Mouse (Mus musculus): ENCODE measurements around the gene Arap1. TPM values are rescaled to one million over a fixed set of nuclear protein-coding genes. Genes with fewer than 3 reads are reported as not detected.

Arap1 gene
- polyA plus RNA-seq, 1 experiment from 2014 or later, result 31.2 TPM

DNA sequence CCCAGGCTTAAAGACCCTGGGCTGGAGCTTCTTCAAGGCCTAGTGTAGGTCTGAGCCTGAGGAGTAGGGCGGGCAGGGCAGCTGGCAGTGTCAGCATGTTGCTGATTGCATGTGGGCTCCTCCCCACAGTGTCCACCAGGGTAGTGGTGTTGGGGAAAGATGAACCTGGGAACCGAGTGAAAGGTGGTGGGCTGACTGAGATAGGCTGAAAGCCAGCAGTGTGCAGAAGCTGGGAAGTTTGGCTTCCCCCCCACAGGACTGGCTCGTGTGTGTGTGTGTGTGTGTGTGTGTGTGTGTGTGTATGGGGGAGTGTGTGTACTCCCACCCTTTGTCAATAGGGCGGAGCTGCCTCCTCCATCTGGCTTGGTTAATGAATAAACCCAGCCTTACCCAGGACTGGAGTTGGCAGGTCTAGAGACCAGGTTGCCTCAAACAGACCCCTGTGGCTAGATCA lies 24.7 kb upstream of the Arap1 start:
- Histone ChIP-seq H3K4me3 (ENCODE audit: low read depth, low read length) (peak overlapping the region; percentile 86), H3K9ac (ENCODE audit: low read depth, low read length) (0 out of 2 replicates have a peak overlapping the region, but pooled peaks have one; percentile 34), H3K36me3 (ENCODE audit: control insufficient read depth, insufficient read depth) (peaks cover 5% of the 10 kb centered on the region; the same call in 1 of the 2 replicates), H3K27ac (ENCODE audit: low read depth, low read length) (peak overlapping the region; percentile 46), H3K27me3 (replicated peaks; ENCODE audit: control insufficient read depth, insufficient read depth, low read length) (no peaks in the 10 kb centered on the region), H3K9me3 (ENCODE audit: control insufficient read depth) (no peaks in the 10 kb centered on the region), H3K4me1 (replicated peaks; ENCODE audit: control insufficient read depth, insufficient read depth, low read length) (peaks cover 16% of the 10 kb centered on the region; the same call in 1 of the 2 replicates), H3K4me2 (replicated peaks; ENCODE audit: low read depth) (peak overlapping the region; percentile 90)
- 44% methylated on average over 4 of the region's 4 CpGs for WGBS
- peak; percentile 46 for TF ChIP-seq CTCF (IDR thresholded peaks at IDR 0.05; ENCODE audit: low read depth)
- peak; percentile 46 for ATAC-seq

DNA sequence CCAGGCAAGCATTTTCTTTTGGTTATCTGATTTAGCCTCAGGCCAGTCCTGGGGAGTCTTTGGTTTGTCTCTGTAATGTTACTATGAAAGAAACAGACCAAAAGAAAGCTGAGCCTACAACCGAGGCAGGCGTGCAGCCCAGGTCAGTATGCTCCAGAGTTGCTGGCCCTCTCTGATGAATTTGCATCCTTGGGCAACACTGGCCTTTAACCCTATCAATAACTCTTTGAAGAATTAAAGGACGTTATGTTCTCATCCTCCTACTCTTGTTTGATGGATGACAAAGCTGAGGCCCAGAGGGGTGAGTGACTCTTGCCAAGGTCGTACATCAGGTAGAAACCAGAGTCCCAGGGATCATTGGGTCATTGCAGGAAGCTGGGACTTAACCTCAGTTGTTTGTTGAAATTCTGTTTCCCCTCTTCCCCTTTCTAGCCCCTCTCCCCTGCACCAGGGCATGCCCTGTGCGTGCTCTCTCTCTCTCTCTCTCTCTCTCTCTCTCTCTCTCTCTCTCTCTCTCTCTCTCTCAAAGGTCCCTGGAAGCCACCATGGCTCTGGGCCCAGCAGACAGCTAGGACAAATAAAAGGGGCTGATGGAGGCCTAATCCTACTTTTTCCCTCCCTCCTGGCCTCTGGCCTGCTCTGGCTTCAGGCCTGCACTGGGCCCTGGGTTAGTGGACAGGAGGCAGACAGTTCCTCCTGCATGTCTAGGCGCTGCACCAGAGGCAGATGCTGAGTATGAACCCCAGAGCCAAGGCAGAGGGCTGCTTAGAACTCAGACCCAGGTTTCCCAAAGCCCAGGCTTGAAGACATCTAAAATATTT lies 23.5 kb upstream of the Arap1 start:
- H3K27ac ChIP-seq (ENCODE audit: low read depth, low read length), result no peak overlapping the region
- TF ChIP-seq CTCF (IDR thresholded peaks at IDR 0.05; ENCODE audit: low read depth), result no peak
- WGBS, result 49% methylated on average over 6 of the region's 6 CpGs
- H3K9me3 ChIP-seq (ENCODE audit: control insufficient read depth), result no peaks in the 10 kb centered on the region
- peaks cover 5% of the 10 kb centered on the region; the same call in 1 of the 2 replicates for H3K36me3 ChIP-seq (ENCODE audit: control insufficient read depth, insufficient read depth)
- H3K9ac ChIP-seq (ENCODE audit: low read depth, low read length), result no peak overlapping the region
- ATAC-seq, result no peak
- H3K4me2 ChIP-seq (replicated peaks; ENCODE audit: low read depth), result peak overlapping the region; percentile 90
- H3K4me3 ChIP-seq (ENCODE audit: low read depth, low read length), result no peak overlapping the region
- peaks cover 16% of the 10 kb centered on the region; the same call in 1 of the 2 replicates for H3K4me1 ChIP-seq (replicated peaks; ENCODE audit: control insufficient read depth, insufficient read depth, low read length)
- no peaks in the 10 kb centered on the region for H3K27me3 ChIP-seq (replicated peaks; ENCODE audit: control insufficient read depth, insufficient read depth, low read length)

DNA sequence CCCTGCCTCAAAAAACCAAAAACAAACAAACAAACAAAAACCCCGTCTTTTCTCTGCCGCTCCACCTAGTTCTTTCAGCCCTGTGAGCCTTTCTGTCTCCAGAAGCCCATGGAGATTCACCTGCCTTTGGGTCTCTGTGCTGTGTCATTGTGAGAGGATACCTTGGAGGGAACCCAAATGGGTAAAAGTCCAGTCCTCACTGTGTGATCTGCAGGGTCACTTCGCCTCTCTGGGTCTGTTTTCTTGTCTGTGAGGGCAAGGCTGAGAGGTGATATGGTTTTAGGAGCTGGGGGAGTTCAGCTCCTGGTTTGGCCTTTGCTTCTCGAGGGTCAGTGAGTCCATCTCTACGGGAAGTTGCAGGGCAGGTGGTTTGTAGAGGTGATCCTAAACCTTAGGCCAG lies 21.9 kb upstream of the Arap1 start:
- Histone ChIP-seq H3K9ac (ENCODE audit: low read depth, low read length) (no peak overlapping the region), H3K27ac (ENCODE audit: low read depth, low read length) (peak overlapping the region; percentile 35; the same call in 1 of the 2 replicates), H3K4me1 (replicated peaks; ENCODE audit: control insufficient read depth, insufficient read depth, low read length) (peaks cover 12% of the 10 kb centered on the region; the same call in 1 of the 2 replicates), H3K4me2 (replicated peaks; ENCODE audit: low read depth) (peak overlapping the region; percentile 13; the same call in 1 of the 2 replicates), H3K9me3 (ENCODE audit: control insufficient read depth) (no peaks in the 10 kb centered on the region), H3K4me3 (ENCODE audit: low read depth, low read length) (no peak overlapping the region), H3K36me3 (ENCODE audit: control insufficient read depth, insufficient read depth) (peaks cover 8% of the 10 kb centered on the region; the same call in 1 of the 2 replicates), H3K27me3 (replicated peaks; ENCODE audit: control insufficient read depth, insufficient read depth, low read length) (no peaks in the 10 kb centered on the region)
- no peak for ATAC-seq
- TF ChIP-seq CTCF (IDR thresholded peaks at IDR 0.05; ENCODE audit: low read depth), result no peak
- WGBS, result 62% methylated on average over 5 of the region's 5 CpGs

DNA sequence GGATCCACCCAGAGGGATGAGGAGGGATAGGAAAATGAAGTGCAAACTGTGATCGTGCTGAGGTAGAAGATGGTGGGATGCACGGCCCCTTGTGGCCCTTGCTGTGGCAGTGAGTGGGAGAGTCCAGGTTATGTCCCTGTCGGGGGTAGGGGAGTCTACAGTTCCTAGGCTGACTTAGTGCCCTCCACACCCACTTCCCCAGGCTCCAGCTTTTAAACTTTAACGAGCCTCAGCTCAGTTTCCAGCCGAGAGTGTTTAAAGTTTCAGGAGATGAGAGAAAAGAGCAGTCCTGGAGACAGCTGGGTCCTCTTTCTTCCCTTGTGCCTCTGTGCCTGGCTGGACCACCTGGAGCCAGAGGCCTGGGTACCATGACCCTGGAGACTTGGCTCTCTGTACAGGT lies 20.6 kb upstream of the Arap1 start:
- Histone ChIP-seq H3K4me1 (replicated peaks; ENCODE audit: control insufficient read depth, insufficient read depth, low read length) (peaks cover 12% of the 10 kb centered on the region; the same call in 1 of the 2 replicates), H3K4me3 (ENCODE audit: low read depth, low read length) (no peak overlapping the region), H3K4me2 (replicated peaks; ENCODE audit: low read depth) (no peak overlapping the region), H3K9ac (ENCODE audit: low read depth, low read length) (no peak overlapping the region), H3K9me3 (ENCODE audit: control insufficient read depth) (no peaks in the 10 kb centered on the region), H3K27ac (ENCODE audit: low read depth, low read length) (no peak overlapping the region), H3K27me3 (replicated peaks; ENCODE audit: control insufficient read depth, insufficient read depth, low read length) (no peaks in the 10 kb centered on the region), H3K36me3 (ENCODE audit: control insufficient read depth, insufficient read depth) (peaks cover 8% of the 10 kb centered on the region; the same call in 1 of the 2 replicates)
- 40% methylated on average over 5 of the region's 5 CpGs for WGBS
- ATAC-seq, result no peak
- no peak for TF ChIP-seq CTCF (IDR thresholded peaks at IDR 0.05; ENCODE audit: low read depth)

DNA sequence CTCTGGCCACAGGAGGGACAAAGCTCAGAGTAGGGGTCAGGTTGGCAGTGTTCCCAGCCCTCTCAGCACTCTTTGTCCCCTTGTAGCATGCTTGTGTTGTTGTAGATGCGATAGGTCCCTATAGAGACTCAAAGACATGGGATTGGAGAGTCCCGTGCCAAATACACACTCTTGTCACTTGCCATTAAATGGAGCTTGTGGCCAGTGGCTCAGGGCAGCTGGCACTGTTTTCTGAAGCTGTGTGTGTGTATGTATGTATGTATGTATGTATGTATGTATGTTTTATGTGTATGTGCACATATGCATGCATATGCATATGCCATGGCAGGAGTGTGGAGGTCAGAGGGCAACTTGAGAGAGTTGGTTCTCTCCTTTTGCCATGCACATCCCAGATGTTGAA lies 20.1 kb upstream of the Arap1 start:
- Histone ChIP-seq H3K9ac (ENCODE audit: low read depth, low read length) (no peak overlapping the region), H3K27ac (ENCODE audit: low read depth, low read length) (no peak overlapping the region), H3K4me1 (replicated peaks; ENCODE audit: control insufficient read depth, insufficient read depth, low read length) (peaks cover 12% of the 10 kb centered on the region; the same call in 1 of the 2 replicates), H3K27me3 (replicated peaks; ENCODE audit: control insufficient read depth, insufficient read depth, low read length) (no peaks in the 10 kb centered on the region), H3K4me2 (replicated peaks; ENCODE audit: low read depth) (no peak overlapping the region), H3K9me3 (ENCODE audit: control insufficient read depth) (no peaks in the 10 kb centered on the region), H3K36me3 (ENCODE audit: control insufficient read depth, insufficient read depth) (peaks cover 8% of the 10 kb centered on the region; the same call in 1 of the 2 replicates), H3K4me3 (ENCODE audit: low read depth, low read length) (no peak overlapping the region)
- no peak for TF ChIP-seq CTCF (IDR thresholded peaks at IDR 0.05; ENCODE audit: low read depth)
- ATAC-seq, result no peak
- 89% methylated on average over 2 of the region's 2 CpGs for WGBS

DNA sequence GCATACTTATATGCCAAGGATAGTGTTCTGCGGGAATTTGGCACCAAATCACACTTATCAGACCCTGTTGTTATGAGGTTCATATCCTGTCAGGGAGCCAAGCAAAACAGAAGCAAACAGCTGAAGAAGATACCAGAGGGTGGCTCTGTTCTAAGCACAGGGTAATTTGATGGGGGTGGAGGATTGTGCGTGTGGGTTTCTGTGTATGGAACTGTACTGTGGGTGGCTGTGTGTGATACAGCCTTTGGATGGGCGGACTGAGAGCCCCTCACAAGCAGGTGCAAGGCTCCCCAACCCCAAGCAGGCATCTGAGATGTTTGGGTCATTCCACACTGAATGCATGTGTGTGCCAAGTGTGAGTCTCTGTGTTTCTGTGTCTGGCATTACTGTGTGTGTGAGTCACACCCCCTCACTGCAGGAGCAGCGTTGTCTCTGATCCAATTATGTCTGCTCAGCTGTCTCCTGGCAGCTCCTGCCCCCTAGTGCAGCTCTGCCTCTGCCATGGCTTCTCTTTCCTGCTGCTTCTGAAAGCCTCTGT lies 19.2 kb upstream of the Arap1 start:
- ATAC-seq, result no peak
- peaks cover 10% of the 10 kb centered on the region; the same call in 1 of the 2 replicates for H3K4me1 ChIP-seq (replicated peaks; ENCODE audit: control insufficient read depth, insufficient read depth, low read length)
- no peak overlapping the region for H3K9ac ChIP-seq (ENCODE audit: low read depth, low read length)
- H3K27me3 ChIP-seq (replicated peaks; ENCODE audit: control insufficient read depth, insufficient read depth, low read length), result no peaks in the 10 kb centered on the region
- no peaks in the 10 kb centered on the region for H3K9me3 ChIP-seq (ENCODE audit: control insufficient read depth)
- H3K4me2 ChIP-seq (replicated peaks; ENCODE audit: low read depth), result no peak overlapping the region
- no peak overlapping the region for H3K4me3 ChIP-seq (ENCODE audit: low read depth, low read length)
- no peak overlapping the region for H3K27ac ChIP-seq (ENCODE audit: low read depth, low read length)
- H3K36me3 ChIP-seq (ENCODE audit: control insufficient read depth, insufficient read depth), result peaks cover 8% of the 10 kb centered on the region; the same call in 1 of the 2 replicates
- peak; percentile 50 for TF ChIP-seq CTCF (IDR thresholded peaks at IDR 0.05; ENCODE audit: low read depth)
- 61% methylated on average over 4 of the region's 4 CpGs for WGBS
